Mouse (Mus musculus) megakaryocyte, adult 5-6 weeks (primary cell): ENCODE results near the gene AC124108.1. TPM values are rescaled to one million over a fixed set of nuclear protein-coding genes. Genes with fewer than 3 reads are reported as not detected.
A peak's percentile ranks its signal among the peaks of the same experiment; 100 is the strongest.
"Not testable (repeated sequence)": the region's sequence is repeated elsewhere in the genome, so short reads cannot be mapped to it uniquely, and the experiment has no call there.

Experiments
- ATAC-seq: 2 replicates; pipeline ENCODE4 v1.8.0; 2016; ENCODE audit warnings: mild to moderate bottlenecking, inconsistent platforms; ENCODE audit not compliant: poor library complexity, severe bottlenecking
- total RNA-seq, 2 experiments: library from RNA; stranded (forward) in 1 of 2; stranded (reverse) in 1 of 2; fragments of 153-499, 151-499 nt in 1 of 2; fragments of 221-1000, 200-1000 nt in 1 of 2; gene quantifications; 2 replicates each; pipeline versions ENCODE4 v1.2.3 to v1.2.4; 2015 to 2017

The AC124108.1 gene
- total RNA-seq, 2 experiments from 2014 or later, result not detected

DNA sequence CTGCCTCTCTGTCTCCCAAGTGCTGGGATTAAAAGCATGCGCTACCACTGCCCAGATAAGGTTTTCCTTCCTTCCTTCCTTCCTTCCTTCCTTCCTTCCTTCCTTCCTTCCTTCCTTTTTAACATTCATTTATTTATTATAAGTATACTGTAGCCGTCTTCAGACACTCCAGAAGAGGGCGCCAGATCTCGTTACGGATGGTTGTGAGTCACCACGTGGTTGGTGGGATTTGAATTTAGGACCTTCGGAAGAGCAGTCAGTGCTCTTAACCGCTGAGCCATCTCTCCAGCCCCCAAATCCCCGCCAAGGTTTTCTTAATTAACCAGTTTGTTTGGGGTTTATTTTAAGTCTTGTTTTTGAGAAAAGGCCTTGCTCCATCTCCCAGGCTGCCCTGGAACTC, 28.6 kb upstream of the AC124108.1 start:
- not testable (repeated sequence) for ATAC-seq

DNA sequence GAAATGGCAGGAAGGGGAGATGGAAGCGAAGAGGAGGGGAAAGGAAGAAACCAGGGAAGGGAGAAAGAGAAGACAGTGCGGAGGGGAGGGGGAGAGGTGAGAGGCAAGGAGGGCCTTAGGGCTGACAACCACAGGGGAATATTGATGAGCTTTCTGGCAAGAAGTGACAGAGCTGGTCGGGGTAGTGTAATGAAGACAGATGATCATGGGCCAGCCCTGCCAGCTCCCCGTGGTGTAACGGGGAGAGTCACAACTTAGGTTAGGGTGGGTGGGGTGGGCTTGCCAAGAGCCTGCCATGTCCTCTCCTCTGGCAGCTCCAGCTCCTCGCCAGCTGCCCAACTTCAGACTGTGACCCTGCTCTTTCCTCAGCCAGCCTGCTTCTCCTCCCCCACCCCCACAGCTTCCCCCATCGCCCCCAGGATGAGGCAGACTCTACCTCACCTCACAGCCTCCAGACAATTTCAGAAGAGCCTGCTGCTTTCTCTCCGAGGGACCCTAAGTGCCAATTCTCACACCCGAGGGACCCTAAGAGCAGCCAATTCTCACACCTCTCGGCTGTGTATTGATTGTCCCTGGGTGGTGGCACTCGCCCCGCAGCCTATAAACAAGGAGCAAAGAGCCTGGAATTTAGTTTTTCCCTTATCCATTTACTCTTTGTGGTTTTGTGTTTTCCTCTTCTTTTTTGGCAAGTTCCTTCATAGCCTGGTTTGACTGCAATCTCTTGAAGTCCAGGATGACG, 26.3 kb upstream of the AC124108.1 start:
- no peak for ATAC-seq

DNA sequence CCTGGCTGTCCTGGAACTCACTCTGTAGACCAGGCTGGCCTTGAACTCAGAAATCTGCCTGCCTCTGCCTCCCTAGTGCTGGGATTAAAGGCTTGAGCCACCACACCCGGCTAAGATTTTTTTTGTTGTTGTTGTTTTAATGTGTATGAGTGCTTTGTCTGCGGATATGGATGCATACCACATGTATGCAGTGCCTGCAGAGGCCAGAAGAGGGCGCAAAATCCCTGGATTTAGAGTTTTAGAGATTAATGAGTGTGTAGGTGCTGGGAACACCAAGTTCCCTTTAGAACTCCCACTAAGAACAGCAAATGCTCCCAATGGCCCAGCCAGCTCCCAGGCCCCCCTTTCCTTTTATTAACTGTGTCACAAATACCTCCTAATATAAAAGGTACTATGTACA, 25.4 kb upstream of the AC124108.1 start:
- ATAC-seq, result no peak

DNA sequence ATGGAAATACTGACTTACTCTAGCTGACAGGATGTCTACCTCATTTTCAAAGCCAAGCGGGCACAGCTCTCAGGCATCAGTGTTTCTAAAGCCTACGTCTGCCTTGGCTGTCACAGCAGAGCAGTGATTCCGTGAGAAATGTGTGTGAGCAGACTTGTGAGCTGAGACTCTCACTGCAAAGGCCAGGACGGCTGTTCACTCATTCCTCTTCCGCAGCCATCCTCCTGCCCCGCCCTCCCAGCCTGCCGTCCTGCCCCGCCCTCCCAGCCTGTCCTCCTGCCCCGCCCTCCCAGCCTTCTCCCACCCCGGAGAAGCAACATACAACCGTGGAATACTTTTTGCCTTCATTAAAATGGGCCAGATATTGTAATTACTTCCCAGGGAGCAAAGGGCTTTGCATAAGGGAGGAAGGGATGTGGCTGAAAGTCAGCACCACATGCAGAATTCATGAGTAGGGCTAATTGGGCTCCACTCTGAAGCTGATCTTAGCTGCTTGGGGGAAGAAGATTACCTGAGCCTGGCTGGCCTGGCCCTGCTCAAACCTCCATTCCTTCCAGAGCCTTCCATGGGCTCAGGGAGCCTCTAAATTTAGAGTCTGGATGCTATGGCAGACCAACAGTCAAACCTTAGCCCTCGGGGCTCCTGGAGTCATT, 23.0 kb upstream of the AC124108.1 start:
- ATAC-seq, result 0 out of 2 replicates have a peak, but pooled peaks have one; percentile 33

DNA sequence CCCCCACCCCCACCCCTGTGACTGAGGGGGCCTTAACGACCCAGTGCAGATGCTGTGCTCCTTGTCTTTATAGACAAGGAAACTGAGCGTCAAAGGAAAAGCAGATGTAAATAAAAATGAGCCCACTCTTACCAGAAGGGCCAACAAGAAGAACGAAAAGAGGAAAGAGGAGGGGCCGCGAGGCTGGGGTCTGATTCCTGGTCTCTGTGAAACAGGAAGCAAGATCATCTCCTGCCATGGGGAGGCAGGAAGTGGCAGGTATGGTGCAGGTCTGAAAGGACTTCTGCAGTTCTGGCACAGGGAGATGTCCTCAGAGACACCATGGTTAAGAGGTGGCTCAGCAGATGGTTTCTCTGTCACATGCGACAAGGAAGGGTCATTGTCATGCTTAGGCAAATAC, 20.6 kb upstream of the AC124108.1 start:
- ATAC-seq, result no peak

DNA sequence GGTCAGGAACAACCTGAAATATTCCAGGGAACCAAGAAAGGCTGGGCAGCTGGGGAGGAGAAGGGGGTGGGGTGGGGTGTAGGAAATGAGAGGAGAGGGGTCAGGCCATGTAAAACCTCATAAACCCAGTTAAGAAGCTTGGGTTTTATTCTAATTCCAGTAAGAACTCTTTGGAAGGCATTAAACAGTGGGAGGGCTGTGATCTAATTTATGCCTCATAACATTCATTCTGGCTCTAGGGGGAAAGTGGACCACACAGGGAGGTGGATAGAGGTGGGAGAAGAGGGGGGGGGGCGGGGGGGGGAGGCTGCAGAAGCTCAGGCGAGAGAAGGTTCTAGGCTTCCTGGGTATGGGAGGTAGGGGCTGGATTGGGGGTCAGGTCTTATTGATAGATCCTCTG, 19.6 kb upstream of the AC124108.1 start:
- ATAC-seq, result no peak

DNA sequence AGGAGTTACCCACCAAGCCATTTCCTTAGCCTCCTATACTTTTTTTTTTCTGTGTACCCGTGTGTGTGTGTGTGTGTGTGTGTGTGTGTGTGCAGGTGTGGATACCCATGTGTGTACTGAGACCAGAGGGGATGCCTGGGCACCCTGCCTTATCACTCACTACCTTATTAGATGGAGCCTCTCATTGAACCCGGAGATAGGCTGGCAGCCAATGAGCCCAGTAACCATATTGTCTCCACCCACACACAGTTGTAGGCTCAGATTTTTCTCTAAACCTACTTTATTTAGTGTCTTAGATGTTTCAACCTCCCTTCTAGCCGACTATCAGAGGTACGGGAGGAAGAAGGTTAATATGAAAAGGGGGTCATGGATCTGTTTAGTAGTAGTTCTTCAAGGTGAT, 5.0 kb upstream of the AC124108.1 start:
- ATAC-seq, result no peak

DNA sequence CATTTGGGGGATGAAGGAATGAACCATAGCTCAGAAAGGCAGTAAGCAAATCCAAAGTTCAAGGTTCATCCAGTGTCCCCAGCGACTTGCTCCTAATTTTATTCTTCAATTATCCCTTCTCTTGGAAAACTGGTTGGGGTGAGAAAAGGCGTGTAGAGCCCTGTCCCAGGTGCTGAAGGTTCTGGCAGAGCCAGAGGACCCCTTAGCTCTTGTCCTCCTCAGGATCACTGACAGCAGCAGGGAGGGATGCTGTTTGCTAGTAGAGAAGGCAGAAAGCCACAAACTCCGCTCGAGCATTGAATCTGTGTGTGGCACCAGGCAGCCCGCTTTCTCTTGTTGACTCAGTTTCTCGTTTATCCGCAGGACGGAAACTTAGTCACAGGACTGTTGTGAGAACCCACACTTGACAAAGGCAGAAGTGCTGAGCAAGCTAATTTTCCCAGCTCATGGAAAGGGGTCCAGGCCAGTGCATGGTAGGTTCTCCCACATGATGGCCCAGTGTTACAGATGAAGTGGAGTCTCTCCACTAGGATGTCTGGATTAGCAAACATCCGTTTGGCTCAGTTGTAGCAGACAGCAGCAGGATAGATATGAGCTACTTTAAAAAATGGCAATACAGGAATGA, 2.7 kb upstream of the AC124108.1 start:
- no peak for ATAC-seq

DNA sequence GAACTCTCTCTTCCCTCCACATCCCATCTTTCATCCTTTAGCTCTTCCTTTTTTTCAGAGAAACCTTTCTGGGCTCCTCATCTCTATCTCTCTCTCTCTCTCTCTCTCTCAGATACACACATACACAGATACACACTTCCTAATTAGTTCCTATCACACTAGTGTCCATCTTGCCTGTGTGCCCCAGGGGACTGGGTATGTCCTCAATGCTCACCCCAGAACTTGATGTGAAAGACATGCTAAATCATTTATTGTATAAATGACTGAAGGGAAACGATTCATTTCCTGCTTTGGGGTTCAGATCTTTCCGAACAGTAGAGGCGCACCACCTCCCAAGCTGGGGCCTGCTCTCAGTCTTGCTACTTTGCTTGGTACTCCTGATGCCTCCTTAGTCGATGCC, 2.0 kb upstream of the AC124108.1 start:
- no peak for ATAC-seq

DNA sequence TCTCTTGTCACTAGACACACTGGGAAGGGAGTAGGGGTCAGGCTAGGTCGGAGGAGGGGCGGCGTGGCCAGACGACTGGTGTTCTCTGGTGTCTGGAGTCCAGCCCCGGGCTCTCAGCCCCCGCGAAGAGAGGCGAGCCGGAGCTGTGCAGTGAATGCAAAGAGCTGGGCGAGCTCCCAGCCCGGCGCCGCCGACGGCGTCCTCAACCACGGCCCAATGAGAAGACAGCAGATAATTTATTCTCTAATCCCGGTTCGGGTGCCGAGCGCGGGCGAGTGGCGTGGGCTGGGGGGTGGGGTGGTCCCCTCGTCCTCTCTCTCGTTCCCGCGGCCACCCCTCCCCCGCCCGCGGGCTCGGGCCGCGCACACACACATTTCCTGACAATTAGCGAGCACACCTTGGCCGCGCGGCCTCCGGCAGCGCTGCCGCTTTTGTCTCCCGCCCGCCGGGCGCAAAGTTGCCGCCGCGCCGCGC, 1.2 kb upstream of the AC124108.1 start:
- no peak for ATAC-seq

DNA sequence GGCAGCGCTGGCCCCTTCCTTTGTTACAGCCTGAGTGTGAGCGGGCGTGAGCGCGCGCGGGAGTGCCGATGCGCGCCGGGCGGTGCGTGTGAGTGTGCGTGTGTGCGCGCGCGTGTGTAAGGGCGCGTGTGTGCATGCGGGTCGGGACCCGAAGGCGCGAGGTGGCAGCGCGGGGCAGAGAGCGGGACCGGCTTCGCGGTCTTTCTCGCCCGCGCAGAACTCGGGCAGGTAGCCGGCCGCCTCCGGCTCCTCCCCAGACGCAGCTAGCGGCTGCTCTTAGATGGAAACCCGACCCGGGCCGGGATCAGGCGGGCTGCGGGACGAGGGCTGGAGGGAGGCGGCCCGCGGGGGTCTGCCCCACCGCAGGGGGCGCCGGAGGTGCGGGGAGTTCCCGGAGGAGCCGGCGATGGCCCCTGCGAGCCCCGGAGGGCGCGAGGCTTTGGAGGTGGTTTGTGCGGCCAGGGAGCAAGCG, 600 bp upstream of the AC124108.1 start:
- no peak for ATAC-seq

DNA sequence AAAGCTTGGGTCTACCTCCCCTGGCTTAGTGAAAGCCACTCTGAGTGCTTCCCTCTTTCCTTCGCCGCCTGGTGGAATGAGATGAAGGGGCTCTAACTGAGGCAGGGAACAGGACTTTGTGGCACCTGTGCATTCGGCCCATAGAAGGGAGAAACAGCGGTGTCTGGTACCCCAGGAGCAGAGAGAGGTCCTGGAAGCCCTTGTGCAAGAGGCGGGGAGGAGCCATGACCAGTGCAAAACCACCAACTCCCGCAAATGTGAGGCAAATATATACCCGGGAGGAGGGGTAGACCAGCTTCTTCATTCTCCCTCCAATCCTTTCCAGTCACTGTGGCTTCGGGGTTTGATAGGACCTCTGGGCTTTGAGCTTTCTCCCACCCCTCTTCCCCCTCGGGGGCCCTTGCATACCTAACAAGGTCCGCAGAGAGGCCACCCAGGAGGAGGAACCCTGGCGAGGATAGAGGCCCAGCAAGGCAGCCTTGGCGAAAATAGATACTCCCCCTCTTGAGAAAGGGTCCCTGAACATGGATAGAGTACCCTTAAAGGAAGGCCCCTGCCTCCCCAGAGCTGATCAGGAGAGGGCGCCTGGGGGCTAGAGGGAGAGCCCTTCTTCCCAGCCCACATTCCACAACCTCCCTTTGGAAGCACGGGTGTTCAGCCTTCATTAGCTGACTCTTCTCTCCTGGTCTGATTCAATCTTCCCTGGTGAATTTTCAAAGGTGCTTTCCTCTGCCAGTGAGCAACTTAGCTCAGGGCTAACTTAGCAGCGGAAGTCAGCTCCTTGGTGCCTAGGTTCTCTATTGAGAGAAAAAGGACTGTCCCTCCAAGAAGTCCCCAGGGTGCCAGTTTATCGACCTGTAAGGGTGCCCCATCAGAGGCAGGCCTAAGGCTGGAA, 776 bp downstream of the AC124108.1 start:
- ATAC-seq, result no peak

DNA sequence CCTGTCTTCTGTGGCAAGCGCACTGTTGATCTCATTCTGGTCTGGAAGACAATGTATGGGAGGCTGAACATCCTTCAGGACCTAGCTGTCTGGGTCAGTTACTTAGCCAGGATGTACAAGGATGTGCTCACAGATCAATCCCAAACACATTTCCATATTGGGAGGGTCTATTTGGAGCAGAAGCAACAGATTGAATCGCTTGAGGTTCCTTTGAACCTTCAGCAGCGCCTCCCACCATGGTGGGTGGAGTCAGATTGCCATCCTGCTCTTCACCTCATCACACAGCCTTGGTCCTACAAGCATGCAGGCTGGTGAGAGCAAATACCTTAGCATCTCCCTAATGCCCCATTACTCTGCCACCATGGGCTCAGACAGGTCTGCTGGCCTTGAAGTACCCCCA, 2.5 kb downstream of the AC124108.1 start:
- ATAC-seq, result no peak

DNA sequence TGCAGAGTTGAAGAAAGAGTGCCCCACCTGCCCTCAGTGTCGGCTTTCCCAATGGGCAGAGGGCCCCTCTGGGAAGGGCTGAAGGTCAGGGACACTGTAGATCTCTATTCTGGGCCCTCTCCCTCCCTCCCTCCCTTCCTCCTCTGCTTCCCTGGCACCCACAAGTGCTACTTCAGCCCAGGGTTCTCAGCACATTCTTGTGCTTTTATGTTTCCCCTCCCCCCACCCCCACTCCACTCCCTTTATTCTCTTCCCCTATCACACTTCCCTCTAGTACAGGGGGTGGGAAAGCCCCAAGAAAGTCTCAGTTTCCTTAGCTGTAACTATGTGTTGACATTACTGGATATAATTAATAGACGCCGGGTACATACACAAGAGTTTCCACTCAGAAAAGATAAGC, 3.4 kb downstream of the AC124108.1 start:
- no peak for ATAC-seq

DNA sequence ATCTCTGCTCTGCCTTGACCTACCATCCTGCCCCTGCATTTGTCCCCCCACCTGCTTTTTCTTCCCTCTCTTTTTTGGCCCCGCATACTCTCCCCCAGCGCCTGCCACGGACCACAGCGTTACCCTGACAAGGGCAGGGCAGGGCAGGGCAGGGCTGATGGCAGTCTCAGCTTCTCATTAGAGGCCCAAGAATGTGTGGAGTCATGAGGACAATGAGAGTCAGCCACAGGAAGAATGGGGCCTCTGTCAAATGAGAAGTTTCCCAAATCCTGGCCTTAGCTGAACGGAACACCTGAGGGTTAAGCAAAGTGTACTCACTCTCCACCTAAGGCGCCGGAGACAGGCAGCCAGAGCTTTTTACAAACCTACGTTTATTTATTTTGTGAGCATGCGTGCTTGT, 3.8 kb downstream of the AC124108.1 start:
- ATAC-seq, result no peak

DNA sequence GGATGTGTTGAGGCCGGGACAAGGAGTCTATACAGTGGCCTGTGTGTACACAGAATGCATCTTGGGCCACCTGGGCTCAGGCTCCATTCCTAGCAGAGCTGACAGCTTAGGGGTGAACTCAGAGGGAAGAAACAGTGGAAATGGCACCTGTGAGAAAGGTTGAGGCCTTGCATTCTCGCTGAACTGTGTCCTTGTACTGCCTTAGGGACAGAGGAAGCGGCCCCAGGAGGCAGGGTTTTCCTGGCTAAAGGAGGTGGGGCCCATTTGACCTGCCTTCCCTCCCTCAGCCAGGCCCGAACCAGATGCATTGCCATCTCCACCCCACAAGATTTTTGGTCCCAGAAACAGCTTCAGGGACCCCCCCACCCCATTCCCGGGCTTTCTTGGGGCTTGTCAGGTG, 4.4 kb downstream of the AC124108.1 start:
- no peak for ATAC-seq

DNA sequence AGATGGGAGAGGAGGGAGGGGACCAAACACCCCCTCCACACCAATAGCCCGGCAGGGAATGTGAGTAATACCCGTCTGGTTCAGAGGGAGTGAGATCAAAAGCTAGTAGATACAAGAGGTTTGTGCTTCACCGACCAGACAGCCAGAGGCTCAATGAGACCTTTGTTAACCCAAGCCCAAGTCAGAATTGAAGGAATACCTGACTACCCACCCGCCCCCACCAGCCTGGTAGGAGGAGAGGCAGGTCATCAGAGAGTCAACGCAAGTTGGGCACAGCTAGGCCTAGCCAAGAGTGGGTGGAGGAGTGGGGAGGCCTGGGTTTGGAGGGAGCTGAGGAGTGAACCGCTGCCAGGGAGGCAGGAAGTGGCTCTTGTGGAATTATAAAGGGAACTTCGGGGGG, 5.1 kb downstream of the AC124108.1 start:
- no peak for ATAC-seq

DNA sequence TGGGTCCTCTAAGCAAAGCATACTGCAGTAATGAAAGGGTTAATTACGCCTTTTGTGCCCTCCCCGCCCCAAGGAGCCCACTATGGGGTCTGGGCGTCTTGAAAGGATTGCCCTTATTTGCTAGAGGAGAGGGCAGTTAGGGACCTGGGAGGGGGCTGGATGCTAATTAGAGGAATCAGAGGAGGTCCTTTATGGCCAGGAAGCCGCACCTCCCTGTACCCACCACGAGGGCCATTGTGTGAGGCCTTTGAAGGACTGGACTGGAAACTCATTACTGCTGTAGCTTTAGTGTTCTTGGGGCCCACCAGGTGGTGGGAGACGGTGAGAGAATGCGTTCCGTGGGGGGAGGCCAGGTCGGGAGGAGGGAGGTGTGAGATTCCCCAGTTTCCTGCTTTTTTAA, 6.4 kb downstream of the AC124108.1 start:
- no peak for ATAC-seq

DNA sequence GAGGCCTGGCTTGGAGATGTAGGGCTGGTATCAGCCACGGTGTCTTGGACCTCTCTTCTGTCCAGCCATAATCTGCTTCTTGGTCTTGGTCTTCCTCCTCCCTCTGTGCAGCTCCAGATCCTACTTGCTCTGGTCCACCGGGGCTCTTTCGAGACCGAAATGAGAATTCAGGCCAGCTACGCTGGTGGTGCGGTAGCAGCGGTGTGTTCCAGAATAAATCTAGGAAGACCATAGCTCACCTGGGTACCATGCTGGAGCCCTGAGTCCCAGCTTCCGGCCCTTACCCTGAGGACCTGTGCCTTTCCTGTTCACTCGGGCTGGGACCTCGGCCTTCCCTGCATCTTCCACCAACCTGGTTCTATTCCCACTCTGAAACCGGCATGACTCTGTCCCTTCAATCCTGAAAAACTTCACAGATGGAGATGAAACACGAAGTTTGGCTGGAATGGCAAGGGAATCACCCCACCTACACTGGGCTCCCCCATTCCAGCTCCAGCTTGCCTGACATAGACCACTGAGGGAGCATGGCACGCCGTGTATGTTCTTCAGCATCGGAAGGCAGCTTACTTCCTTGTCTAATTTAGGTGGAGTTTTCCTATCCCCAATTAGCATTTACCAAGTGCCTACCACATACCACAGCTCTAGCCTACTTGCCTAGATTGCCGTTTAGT, 7.3 kb downstream of the AC124108.1 start:
- ATAC-seq, result no peak

DNA sequence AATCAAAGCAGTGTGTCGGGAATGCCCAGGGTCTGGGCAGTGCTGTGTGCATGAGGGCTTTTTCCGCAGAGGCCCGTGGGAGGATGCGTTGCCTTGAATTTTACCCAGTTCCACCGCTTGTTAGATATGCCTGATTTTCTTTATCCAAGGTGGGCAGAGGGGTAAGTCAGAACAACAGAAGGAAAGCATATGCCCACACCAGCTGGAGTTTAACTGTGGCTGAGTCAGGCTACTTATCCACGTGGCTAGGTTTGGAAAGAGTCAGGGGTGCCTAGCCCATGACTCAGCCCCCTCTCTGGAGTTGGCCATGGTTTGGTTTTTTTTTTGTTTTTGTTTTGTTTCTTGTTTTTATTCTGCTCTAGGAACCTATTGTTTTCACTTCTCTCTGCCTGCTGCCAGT, 8.0 kb downstream of the AC124108.1 start:
- ATAC-seq, result no peak
